ENCODE assay signal across 21 mouse cellular contexts in genomic region chr1:92284155-92284554, GRCm38 (mm10).
"Had no signal": no experiment of that assay in that cellular context is flagged by ENCODE, and none has a peak within 500 bp of the region (broad histone marks: within the 10 kb centered on the region; RNA-seq: fewer than 3 reads in every experiment).

No protein-coding gene starts in this region.

- H3K27me3 ChIP-seq: limb, embryonic 13.5 days; liver, embryonic 12.5 days; liver, embryonic 15.5 days; lung, embryonic 15.5 days; neural tube, embryonic 12.5 days; neural tube, embryonic 15.5 days had no signal

- ATAC-seq: intestine, postnatal 0 days; liver, embryonic 12.5 days had no signal

- H3K9ac ChIP-seq: limb, embryonic 13.5 days; liver, embryonic 12.5 days; liver, embryonic 15.5 days; lung, embryonic 15.5 days; neural tube, embryonic 12.5 days; neural tube, embryonic 15.5 days had no signal

- H3K4me2 ChIP-seq: limb, embryonic 13.5 days; liver, embryonic 12.5 days; liver, embryonic 15.5 days; lung, embryonic 15.5 days; midbrain, embryonic 11.5 days; neural tube, embryonic 12.5 days; neural tube, embryonic 15.5 days had no signal

- H3K27ac ChIP-seq: kidney, postnatal 0 days; layer of hippocampus, adult 2 months; limb, embryonic 13.5 days; liver, embryonic 12.5 days; liver, embryonic 15.5 days; lung, embryonic 15.5 days; neural tube, embryonic 12.5 days; neural tube, embryonic 15.5 days had no signal

- DNase-seq: kidney, adult 2 months; kidney, postnatal 25 days; layer of hippocampus, adult 9-11 months; layer of hippocampus, postnatal 36 days; left cerebral cortex, postnatal 4 days; liver; lung, adult 18-20 months; lung, postnatal 14 days; lung, postnatal 4 days; midbrain, embryonic 14.5 days; retina, postnatal 1 day had no signal

- H3K9me3 ChIP-seq: limb, embryonic 13.5 days; liver, embryonic 12.5 days; liver, embryonic 15.5 days; lung, embryonic 15.5 days; neural tube, embryonic 12.5 days; neural tube, embryonic 15.5 days had no signal

- H3K36me3 ChIP-seq: limb, embryonic 13.5 days; liver, embryonic 12.5 days; liver, embryonic 15.5 days; lung, embryonic 15.5 days; neural tube, embryonic 12.5 days; neural tube, embryonic 15.5 days had no signal

- H3K4me1 ChIP-seq: liver, embryonic 12.5 days; liver, embryonic 15.5 days; lung, embryonic 15.5 days had no signal

- H3K4me3 ChIP-seq: layer of hippocampus, adult 2 months; limb, embryonic 13.5 days; liver, embryonic 12.5 days; liver, embryonic 15.5 days; lung, embryonic 15.5 days; neural tube, embryonic 12.5 days; neural tube, embryonic 15.5 days had no signal
